Mouse (Mus musculus): ENCODE measurements around the gene Cnpy1. TPM values are rescaled to one million over a fixed set of nuclear protein-coding genes. Genes with fewer than 3 reads are reported as not detected.

The Cnpy1 gene
- polyA plus RNA-seq, 1 experiment from 2014 or later: 0.23 TPM

GRCm38 (mm10) chr5:28208726-28209520, 36.7 kb downstream of the Cnpy1 start:
- ATAC-seq (replicated peaks; ENCODE audit: low FRiP score, low TSS enrichment, low read depth) (no peak), DNase-seq (ENCODE audit: low spot score) (peak; percentile 55)
- H3K27ac ChIP-seq (ENCODE audit: low read depth): no peak overlapping the region
- H3K9ac ChIP-seq (ENCODE audit: low read length): no peak overlapping the region
- 13% methylated on average over 20 of the region's 20 CpGs for WGBS
- H3K36me3 ChIP-seq (ENCODE audit: control insufficient read depth, insufficient read depth, low read length): no peaks in the 10 kb centered on the region
- H3K9me3 ChIP-seq (ENCODE audit: control insufficient read depth, low read length): no peaks in the 10 kb centered on the region
- no peak overlapping the region for H3K4me2 ChIP-seq (ENCODE audit: low read length)
- 0 out of 2 replicates have a peak overlapping the region, but pooled peaks have one; percentile 32 for H3K4me3 ChIP-seq (ENCODE audit: low read depth, low read length)
- H3K4me1 ChIP-seq (replicated peaks; ENCODE audit: control insufficient read depth, insufficient read depth, low read length): no peaks in the 10 kb centered on the region; the same call in 1 of the 2 replicates
- peaks cover 93% of the 10 kb centered on the region for H3K27me3 ChIP-seq (replicated peaks; ENCODE audit: control insufficient read depth, insufficient read depth, low read length)

GRCm38 (mm10) chr5:28207043-28207442, 38.6 kb downstream of the Cnpy1 start:
- Histone ChIP-seq H3K27ac (ENCODE audit: low read depth) (no peak overlapping the region), H3K36me3 (ENCODE audit: control insufficient read depth, insufficient read depth, low read length) (no peaks in the 10 kb centered on the region), H3K27me3 (replicated peaks; ENCODE audit: control insufficient read depth, insufficient read depth, low read length) (peaks cover 87% of the 10 kb centered on the region), H3K4me3 (ENCODE audit: low read depth, low read length) (no peak overlapping the region), H3K9me3 (ENCODE audit: control insufficient read depth, low read length) (no peaks in the 10 kb centered on the region), H3K4me1 (replicated peaks; ENCODE audit: control insufficient read depth, insufficient read depth, low read length) (no peaks in the 10 kb centered on the region; the same call in 1 of the 2 replicates), H3K4me2 (ENCODE audit: low read length) (no peak overlapping the region), H3K9ac (ENCODE audit: low read length) (no peak overlapping the region)
- DNase-seq (ENCODE audit: low spot score) (peak; percentile 46), ATAC-seq (replicated peaks; ENCODE audit: low FRiP score, low TSS enrichment, low read depth) (no peak)
- 66% methylated on average over 4 of the region's 4 CpGs for WGBS

- DNase-seq (ENCODE audit: low spot score) (peak; percentile 36), ATAC-seq (replicated peaks; ENCODE audit: low FRiP score, low TSS enrichment, low read depth) (no peak)
- H3K9ac ChIP-seq (ENCODE audit: low read length): no peak overlapping the region
- peaks cover 81% of the 10 kb centered on the region for H3K27me3 ChIP-seq (replicated peaks; ENCODE audit: control insufficient read depth, insufficient read depth, low read length)
- H3K4me2 ChIP-seq (ENCODE audit: low read length): no peak overlapping the region
- no peak overlapping the region for H3K27ac ChIP-seq (ENCODE audit: low read depth)
- no peak overlapping the region for H3K4me3 ChIP-seq (ENCODE audit: low read depth, low read length)
- 30% methylated on average over 4 of the region's 4 CpGs for WGBS
- no peaks in the 10 kb centered on the region; the same call in 1 of the 2 replicates for H3K4me1 ChIP-seq (replicated peaks; ENCODE audit: control insufficient read depth, insufficient read depth, low read length)
- H3K36me3 ChIP-seq (ENCODE audit: control insufficient read depth, insufficient read depth, low read length): no peaks in the 10 kb centered on the region
- H3K9me3 ChIP-seq (ENCODE audit: control insufficient read depth, low read length): no peaks in the 10 kb centered on the region
These were observed 39.2 kb downstream of the Cnpy1 start for GRCm38 (mm10) chr5:28206448-28206847.

GRCm38 (mm10) chr5:28204678-28205077, 40.9 kb downstream of the Cnpy1 start:
- peaks cover 67% of the 10 kb centered on the region for H3K27me3 ChIP-seq (replicated peaks; ENCODE audit: control insufficient read depth, insufficient read depth, low read length)
- no peak for ATAC-seq (replicated peaks; ENCODE audit: low FRiP score, low TSS enrichment, low read depth)

GRCm38 (mm10) chr5:28203086-28203485, 42.5 kb downstream of the Cnpy1 start:
- Histone ChIP-seq H3K36me3 (ENCODE audit: control insufficient read depth, insufficient read depth, low read length) (no peaks in the 10 kb centered on the region), H3K27ac (ENCODE audit: low read depth) (no peak overlapping the region), H3K27me3 (replicated peaks; ENCODE audit: control insufficient read depth, insufficient read depth, low read length) (peaks cover 51% of the 10 kb centered on the region), H3K9me3 (ENCODE audit: control insufficient read depth, low read length) (no peaks in the 10 kb centered on the region), H3K4me2 (ENCODE audit: low read length) (no peak overlapping the region), H3K4me1 (replicated peaks; ENCODE audit: control insufficient read depth, insufficient read depth, low read length) (no peaks in the 10 kb centered on the region), H3K4me3 (ENCODE audit: low read depth, low read length) (no peak overlapping the region), H3K9ac (ENCODE audit: low read length) (no peak overlapping the region)
- DNase-seq (ENCODE audit: low spot score) (no peak), ATAC-seq (replicated peaks; ENCODE audit: low FRiP score, low TSS enrichment, low read depth) (no peak)
- 77% methylated on average over 6 of the region's 6 CpGs for WGBS

More at GRCm38 (mm10) chr5:28204678-28205077, 40.9 kb downstream of the Cnpy1 start:
- no peaks in the 10 kb centered on the region for H3K9me3 ChIP-seq (ENCODE audit: control insufficient read depth, low read length)
- H3K36me3 ChIP-seq (ENCODE audit: control insufficient read depth, insufficient read depth, low read length): no peaks in the 10 kb centered on the region
- H3K4me2 ChIP-seq (ENCODE audit: low read length): no peak overlapping the region
- H3K4me1 ChIP-seq (replicated peaks; ENCODE audit: control insufficient read depth, insufficient read depth, low read length): no peaks in the 10 kb centered on the region
- no peak overlapping the region for H3K27ac ChIP-seq (ENCODE audit: low read depth)
- DNase-seq (ENCODE audit: low spot score): no peak
- H3K9ac ChIP-seq (ENCODE audit: low read length): no peak overlapping the region
- no peak overlapping the region for H3K4me3 ChIP-seq (ENCODE audit: low read depth, low read length)
- 48% methylated on average over 2 of the region's 2 CpGs for WGBS

- no peak for DNase-seq (ENCODE audit: low spot score)
- no peak overlapping the region for H3K4me3 ChIP-seq (ENCODE audit: low read depth, low read length)
- WGBS: 39% methylated on average over 7 of the region's 7 CpGs
- no peak overlapping the region for H3K4me2 ChIP-seq (ENCODE audit: low read length)
- H3K9me3 ChIP-seq (ENCODE audit: control insufficient read depth, low read length): no peaks in the 10 kb centered on the region
- no peaks in the 10 kb centered on the region for H3K36me3 ChIP-seq (ENCODE audit: control insufficient read depth, insufficient read depth, low read length)
- no peaks in the 10 kb centered on the region for H3K4me1 ChIP-seq (replicated peaks; ENCODE audit: control insufficient read depth, insufficient read depth, low read length)
- no peak overlapping the region for H3K9ac ChIP-seq (ENCODE audit: low read length)
- H3K27ac ChIP-seq (ENCODE audit: low read depth): no peak overlapping the region
- peaks cover 20% of the 10 kb centered on the region for H3K27me3 ChIP-seq (replicated peaks; ENCODE audit: control insufficient read depth, insufficient read depth, low read length)
- no peak for ATAC-seq (replicated peaks; ENCODE audit: low FRiP score, low TSS enrichment, low read depth)
These were observed 46.3 kb downstream of the Cnpy1 start for GRCm38 (mm10) chr5:28199089-28199873.

- no peak for ATAC-seq (replicated peaks; ENCODE audit: low FRiP score, low TSS enrichment, low read depth)
- WGBS: 34% methylated on average over 2 of the region's 2 CpGs
These were observed 50.1 kb downstream of the Cnpy1 start for GRCm38 (mm10) chr5:28195473-28195872.

GRCm38 (mm10) chr5:28192099-28192454, 53.5 kb downstream of the Cnpy1 start:
- 0 out of 2 replicates have a peak, but pooled peaks cover 3% of the 10 kb centered on the region for H3K27me3 ChIP-seq (replicated peaks; ENCODE audit: control insufficient read depth, insufficient read depth, low read length)
- ATAC-seq (replicated peaks; ENCODE audit: low FRiP score, low TSS enrichment, low read depth) (no peak), DNase-seq (ENCODE audit: low spot score) (no peak)
- H3K4me2 ChIP-seq (ENCODE audit: low read length): no peak overlapping the region
- no peaks in the 10 kb centered on the region for H3K9me3 ChIP-seq (ENCODE audit: control insufficient read depth, low read length)
- H3K4me3 ChIP-seq (ENCODE audit: low read depth, low read length): no peak overlapping the region
- no peak overlapping the region for H3K9ac ChIP-seq (ENCODE audit: low read length)
- H3K4me1 ChIP-seq (replicated peaks; ENCODE audit: control insufficient read depth, insufficient read depth, low read length): no peaks in the 10 kb centered on the region
- no peaks in the 10 kb centered on the region for H3K36me3 ChIP-seq (ENCODE audit: control insufficient read depth, insufficient read depth, low read length)
- 52% methylated on average over 4 of the region's 4 CpGs for WGBS
- no peak overlapping the region for H3K27ac ChIP-seq (ENCODE audit: low read depth)

More at GRCm38 (mm10) chr5:28195473-28195872, 50.1 kb downstream of the Cnpy1 start:
- no peak overlapping the region for H3K9ac ChIP-seq (ENCODE audit: low read length)
- H3K36me3 ChIP-seq (ENCODE audit: control insufficient read depth, insufficient read depth, low read length): no peaks in the 10 kb centered on the region
- no peak overlapping the region for H3K4me2 ChIP-seq (ENCODE audit: low read length)
- H3K27me3 ChIP-seq (replicated peaks; ENCODE audit: control insufficient read depth, insufficient read depth, low read length): 0 out of 2 replicates have a peak, but pooled peaks cover 3% of the 10 kb centered on the region
- H3K4me3 ChIP-seq (ENCODE audit: low read depth, low read length): no peak overlapping the region
- no peaks in the 10 kb centered on the region for H3K4me1 ChIP-seq (replicated peaks; ENCODE audit: control insufficient read depth, insufficient read depth, low read length)
- H3K27ac ChIP-seq (ENCODE audit: low read depth): no peak overlapping the region
- DNase-seq (ENCODE audit: low spot score): no peak
- no peaks in the 10 kb centered on the region for H3K9me3 ChIP-seq (ENCODE audit: control insufficient read depth, low read length)

Measured in intestine, embryonic 14.5 days (tissue).